Mouse (Mus musculus): Measurements from ENCODE around the gene Dok5.

DNA sequence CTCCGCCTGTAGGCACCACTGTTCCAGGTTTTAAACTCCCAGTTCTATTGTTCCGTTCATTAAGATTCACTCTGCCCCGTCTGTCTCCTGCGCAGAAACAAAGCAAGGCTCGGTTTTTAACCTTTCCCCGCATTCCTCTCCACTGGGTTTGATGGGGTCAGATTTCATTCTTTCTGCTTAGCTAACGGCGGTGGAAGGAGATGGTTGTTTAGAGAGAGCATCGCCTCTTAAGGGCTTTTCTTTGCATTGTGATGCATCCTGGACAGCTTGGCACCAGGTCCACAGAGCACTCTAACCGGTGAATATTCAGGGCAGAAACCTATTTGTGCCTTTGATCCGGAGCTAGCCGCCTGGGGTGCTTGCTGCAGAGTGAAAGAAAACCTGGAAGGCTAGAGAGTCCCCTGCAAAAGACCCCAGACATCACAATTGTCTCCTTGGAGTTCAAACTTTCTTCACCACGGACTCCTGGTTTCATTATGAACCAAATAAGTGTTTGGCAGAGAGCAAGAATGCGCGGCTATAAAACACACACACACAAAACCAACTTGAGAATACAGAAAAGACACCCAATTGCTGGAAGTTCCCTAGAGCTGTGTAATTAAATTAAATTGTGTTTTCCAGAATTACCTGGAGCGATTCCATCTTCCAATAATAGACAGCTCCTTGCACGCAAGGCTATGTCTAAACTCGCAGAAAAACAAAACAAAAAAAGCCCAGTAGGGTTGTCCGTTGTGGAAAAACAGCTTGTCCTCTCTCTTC is 40.7 kb downstream of the Dok5 start:
- TF ChIP-seq GABPA (IDR thresholded peaks at IDR 0.05; ENCODE audit: low read depth, low read length) (no peak), CTCF (IDR thresholded peaks at IDR 0.05 in 2 of 3, conservative IDR thresholded peaks at IDR 0.05 in 1 of 3; ENCODE audit: control insufficient read depth in 1 of 3, insufficient read depth in 1 of 3, low read depth in 2 of 3, low read length in 3 of 3, poor library complexity in 1 of 3, severe bottlenecking in 1 of 3) (no peak), EP300 (IDR thresholded peaks at IDR 0.05; ENCODE audit: low read depth in 1 of 2, low read length in 2 of 2) (no peak), ZMIZ1 (IDR thresholded peaks at IDR 0.05; ENCODE audit: low read depth, low read length) (no peak), POLR2AphosphoS5 (IDR thresholded peaks at IDR 0.05; ENCODE audit: borderline replicate concordance, low read depth, low read length) (no peak), MXI1 (IDR thresholded peaks at IDR 0.05; ENCODE audit: low read depth, low read length) (no peak), ETS1 (IDR thresholded peaks at IDR 0.05; ENCODE audit: low read depth, low read length) (no peak), ZKSCAN1 (IDR thresholded peaks at IDR 0.05; ENCODE audit: low read depth, low read length) (no peak), ELF1 (IDR thresholded peaks at IDR 0.05; ENCODE audit: low read depth, low read length) (no peak), CHD2 (IDR thresholded peaks at IDR 0.05; ENCODE audit: low read length) (no peak)
